26 mouse cellular contexts compared by ENCODE assay signal in the genomic region with DNA sequence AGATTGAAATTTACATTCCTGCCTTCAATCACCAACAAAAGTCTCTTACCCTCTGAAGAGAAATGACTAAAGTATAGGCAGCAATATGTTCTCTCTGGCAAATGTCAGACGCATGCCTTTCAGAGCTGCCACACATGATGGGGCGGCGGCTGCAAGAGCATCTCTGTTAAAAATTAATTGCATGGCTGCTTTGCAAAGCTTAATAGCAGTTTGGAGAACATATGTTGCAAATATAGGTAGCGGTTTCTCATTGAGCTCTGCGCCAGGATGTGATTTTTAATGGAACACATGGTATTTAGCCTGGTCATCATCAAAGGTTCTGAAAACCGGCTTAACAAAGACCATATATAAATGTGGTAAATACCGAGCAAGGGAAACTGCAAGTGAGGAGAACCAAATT. TPM values are rescaled to one million over a fixed set of nuclear protein-coding genes. Genes with fewer than 3 reads are reported as not detected.
A peak's percentile ranks its signal among the peaks of the same experiment; 100 is the strongest.
DNase-seq lines count a peak whose midpoint lies in the region; ATAC-seq and TF ChIP-seq lines count a peak whose summit lies in the region.
"Had no signal": no experiment of that assay in that cellular context is flagged by ENCODE, and none has a peak within 500 bp of the region (broad histone marks: within the 10 kb centered on the region; RNA-seq: fewer than 3 reads in every experiment).

No protein-coding gene starts in this region.

- no peak overlapping the region for H3K9ac ChIP-seq in forebrain, embryonic 14.5 days (ENCODE audit: low read length)
- no peak overlapping the region for H3K9ac ChIP-seq in forebrain, embryonic 12.5 days
- no peak overlapping the region for H3K9ac ChIP-seq in forebrain, embryonic 16.5 days (replicated peaks; ENCODE audit: low read depth, low read length)
- H3K9ac ChIP-seq: embryonic facial prominence, embryonic 13.5 days; heart, embryonic 13.5 days; hindbrain, embryonic 14.5 days had no signal

- TF ChIP-seq POLR2A in brain, embryonic 14.5 days (IDR thresholded peaks at IDR 0.05; ENCODE audit: borderline replicate concordance, extremely low read depth, insufficient read depth, insufficient read length, poor library complexity, severe bottlenecking), result no peak

- no peaks in the 10 kb centered on the region for H3K36me3 ChIP-seq in forebrain, embryonic 14.5 days (ENCODE audit: control insufficient read depth, insufficient read depth, low read length)
- H3K36me3 ChIP-seq in forebrain, embryonic 12.5 days (replicated peaks), result no peaks in the 10 kb centered on the region
- no peaks in the 10 kb centered on the region for H3K36me3 ChIP-seq in forebrain, embryonic 16.5 days (ENCODE audit: control insufficient read depth, insufficient read depth)
- H3K36me3 ChIP-seq in limb, embryonic 10.5 days, result no peaks in the 10 kb centered on the region
- H3K36me3 ChIP-seq: embryonic facial prominence, embryonic 13.5 days; heart, embryonic 10.5 days; heart, embryonic 13.5 days had no signal

- TF ChIP-seq CTCF in brain, embryonic 14.5 days (IDR thresholded peaks at IDR 0.05; ENCODE audit: borderline replicate concordance, extremely low read depth, insufficient read depth, insufficient read length), result no peak

- peak; percentile 74 for DNase-seq in forebrain, embryonic 14.5 days (ENCODE audit: low spot score)
- peak; percentile 79 for DNase-seq in brain, embryonic 14.5 days (ENCODE audit: low read depth)
- DNase-seq in limb, embryonic 10.5 days (ENCODE audit: low spot score), result peak; percentile 36
- no peak for DNase-seq in cerebellum, postnatal 25 days
- DNase-seq in gastrocnemius, postnatal 25 days, result no peak
- DNase-seq in layer of hippocampus, postnatal 25 days (ENCODE audit: extremely low spot score in 1 of 2, low spot score in 1 of 2), result no peak
- DNase-seq: adrenal gland, adult 8-10 months; adrenal gland, postnatal 25 days; cerebellum, adult 18-20 months; cerebellum, adult 9-10 months; cerebellum, postnatal 14 days; gastrocnemius, postnatal 10 days; heart, adult 18-20 months; heart, postnatal 14 days; heart, postnatal 4 days; kidney, adult 18-20 months had no signal

- H3K4me3 ChIP-seq in forebrain, embryonic 14.5 days (ENCODE audit: low read depth, low read length), result no peak overlapping the region
- H3K4me3 ChIP-seq in forebrain, embryonic 12.5 days (replicated peaks), result no peak overlapping the region
- H3K4me3 ChIP-seq in forebrain, embryonic 16.5 days (replicated peaks; ENCODE audit: low read length), result no peak overlapping the region
- H3K4me3 ChIP-seq in limb, embryonic 10.5 days, result no peak overlapping the region
- H3K4me3 ChIP-seq: embryonic facial prominence, embryonic 13.5 days; heart, embryonic 10.5 days; heart, embryonic 13.5 days had no signal

- H3K4me1 ChIP-seq in forebrain, embryonic 14.5 days (ENCODE audit: control insufficient read depth, insufficient read depth, low read length), result no peaks in the 10 kb centered on the region
- no peaks in the 10 kb centered on the region for H3K4me1 ChIP-seq in forebrain, embryonic 12.5 days
- H3K4me1 ChIP-seq in forebrain, embryonic 16.5 days (replicated peaks; ENCODE audit: control insufficient read depth, insufficient read depth, low read length), result peaks cover 9% of the 10 kb centered on the region
- H3K4me1 ChIP-seq in limb, embryonic 10.5 days, result peaks cover 62% of the 10 kb centered on the region
- H3K4me1 ChIP-seq: embryonic facial prominence, embryonic 13.5 days; heart, embryonic 10.5 days; heart, embryonic 13.5 days had no signal

- no peaks in the 10 kb centered on the region for H3K9me3 ChIP-seq in forebrain, embryonic 14.5 days (replicated peaks; ENCODE audit: control insufficient read depth, low read length)
- H3K9me3 ChIP-seq in forebrain, embryonic 12.5 days, result no peaks in the 10 kb centered on the region
- H3K9me3 ChIP-seq in forebrain, embryonic 16.5 days (ENCODE audit: control insufficient read depth, low read length), result no peaks in the 10 kb centered on the region
- no peaks in the 10 kb centered on the region for H3K9me3 ChIP-seq in limb, embryonic 10.5 days (replicated peaks)
- H3K9me3 ChIP-seq: embryonic facial prominence, embryonic 13.5 days; heart, embryonic 10.5 days; heart, embryonic 13.5 days had no signal

- no peak overlapping the region for H3K4me2 ChIP-seq in forebrain, embryonic 14.5 days (ENCODE audit: low read length)
- H3K4me2 ChIP-seq in forebrain, embryonic 12.5 days, result no peak overlapping the region
- H3K4me2 ChIP-seq in forebrain, embryonic 16.5 days (ENCODE audit: low read length), result no peak overlapping the region
- H3K4me2 ChIP-seq: embryonic facial prominence, embryonic 13.5 days; heart, embryonic 13.5 days; hindbrain, embryonic 14.5 days had no signal

- 72% methylated on average over 7 of the region's 7 CpGs for WGBS in forebrain, embryonic 14.5 days
- WGBS in forebrain, embryonic 12.5 days, result 78% methylated on average over 7 of the region's 7 CpGs
- WGBS in forebrain, embryonic 16.5 days, result 57% methylated on average over 7 of the region's 7 CpGs
- WGBS in limb, embryonic 10.5 days, result 52% methylated on average over 7 of the region's 7 CpGs

- H3K27ac ChIP-seq in forebrain, embryonic 14.5 days (ENCODE audit: low read depth, low read length), result peak overlapping the region; percentile 22; the same call in 1 of the 2 replicates
- no peak overlapping the region for H3K27ac ChIP-seq in forebrain, embryonic 12.5 days
- peak overlapping the region; percentile 85 for H3K27ac ChIP-seq in forebrain, embryonic 16.5 days (ENCODE audit: low read length)
- H3K27ac ChIP-seq in limb, embryonic 10.5 days, result peak overlapping the region; percentile 48; the same call in 1 of the 2 replicates
- H3K27ac ChIP-seq: embryonic facial prominence, embryonic 13.5 days; heart, embryonic 10.5 days; heart, embryonic 13.5 days; hindbrain, embryonic 14.5 days; hindbrain, postnatal 0 days had no signal

- ATAC-seq in forebrain, embryonic 14.5 days, result peak; percentile 69
- no peak for ATAC-seq in forebrain, embryonic 12.5 days (ENCODE audit: low FRiP score)
- peak; percentile 64; the same call in 1 of the 2 replicates for ATAC-seq in forebrain, embryonic 16.5 days
- ATAC-seq: CD4-positive, CD25-positive, alpha-beta regulatory T cell, adult 4 months; hindbrain, postnatal 0 days; inflammation-experienced regulatory T-cells, adult 6 months; intestine, embryonic 16.5 days had no signal

- no peaks in the 10 kb centered on the region for H3K27me3 ChIP-seq in forebrain, embryonic 14.5 days (replicated peaks; ENCODE audit: control insufficient read depth, insufficient read depth, low read length)
- H3K27me3 ChIP-seq in forebrain, embryonic 12.5 days, result no peaks in the 10 kb centered on the region
- no peaks in the 10 kb centered on the region for H3K27me3 ChIP-seq in forebrain, embryonic 16.5 days (replicated peaks; ENCODE audit: control insufficient read depth, insufficient read depth, low read length)
- H3K27me3 ChIP-seq in limb, embryonic 10.5 days (ENCODE audit: low read depth, poor library complexity, severe bottlenecking), result no peaks in the 10 kb centered on the region
- H3K27me3 ChIP-seq: embryonic facial prominence, embryonic 13.5 days; heart, embryonic 13.5 days had no signal

RNA-seq across cellular contexts. Expression of a gene that starts 7.4 kb away (rescaled TPM):
- 36.9 and 51.7 TPM in 2 replicates for polyA plus RNA-seq in forebrain, embryonic 14.5 days (2014; fragmentation: Nextera tagmentation; extraction: Ambion mirVana)
- polyA plus RNA-seq in forebrain, embryonic 12.5 days (2016; fragmentation: Nextera tagmentation; extraction: Ambion mirVana), result 51.3 and 56.7 TPM in 2 replicates
- polyA plus RNA-seq in brain, embryonic 14.5 days (2012; rRNA removed), result 67.3 and 106 TPM in 2 replicates
- polyA plus RNA-seq in forebrain, embryonic 16.5 days (2015; fragmentation: Nextera tagmentation; extraction: Ambion mirVana), result 85.3 and 97.9 TPM in 2 replicates
- polyA plus RNA-seq in limb, embryonic 10.5 days (2016; fragmentation: Nextera tagmentation; extraction: Ambion mirVana), result 50.6 and 64.3 TPM in 2 replicates
- 1 to 10 TPM; 5.3 to 5.6 TPM for total RNA-seq in gastrocnemius, postnatal 25 days (2021)
- 10 to 100 TPM; 64.6 to 86.7 TPM for total RNA-seq in layer of hippocampus, postnatal 25 days (2021)

Comparison
In these comparisons a context has a peak if more than half of its experiments do, and no peak if none do; other contexts are left out.
1. DNase-seq: peak in forebrain, embryonic 14.5 days (single experiment), brain, embryonic 14.5 days (single experiment) and limb, embryonic 10.5 days (single experiment); none in cerebellum, postnatal 25 days (0 of 2), gastrocnemius, postnatal 25 days (single experiment) and layer of hippocampus, postnatal 25 days (0 of 2).